In genomic region chr15:78780359-78780758, GRCm38 (mm10) we compare ENCODE assay signal across 25 mouse cellular contexts. TPM values are rescaled to one million over a fixed set of nuclear protein-coding genes. Genes with fewer than 3 reads are reported as not detected.
DNase-seq lines count a peak whose midpoint lies in the region; ATAC-seq and TF ChIP-seq lines count a peak whose summit lies in the region.
"Had no signal": no experiment of that assay in that cellular context is flagged by ENCODE, and none has a peak within 500 bp of the region (broad histone marks: within the 10 kb centered on the region; RNA-seq: fewer than 3 reads in every experiment).

No protein-coding gene starts in this region.

- H3K27ac ChIP-seq in forebrain, embryonic 10.5 days: 0 out of 2 replicates have a peak overlapping the region, but pooled peaks have one; percentile 41
- no peak overlapping the region for H3K27ac ChIP-seq in forebrain, embryonic 14.5 days (ENCODE audit: low read depth, low read length)
- peak overlapping the region; percentile 48 for H3K27ac ChIP-seq in heart, adult 2 months
- no peak overlapping the region for H3K27ac ChIP-seq in heart, embryonic 10.5 days
- H3K27ac ChIP-seq: embryonic facial prominence, embryonic 12.5 days; embryonic facial prominence, embryonic 15.5 days; forebrain, embryonic 12.5 days; heart, embryonic 15.5 days; hindbrain, embryonic 12.5 days; hindbrain, embryonic 15.5 days; intestine, embryonic 15.5 days had no signal

- TF ChIP-seq POLR2A in heart, adult 2 months (IDR thresholded peaks at IDR 0.05; ENCODE audit: insufficient read depth, low read depth, low read length): no peak

- TF ChIP-seq EP300 in heart, adult 2 months (IDR thresholded peaks at IDR 0.05; ENCODE audit: insufficient read depth, low read depth, low read length): no peak

- no peak overlapping the region for H3K4me2 ChIP-seq in forebrain, embryonic 14.5 days (ENCODE audit: low read length)
- H3K4me2 ChIP-seq: embryonic facial prominence, embryonic 12.5 days; embryonic facial prominence, embryonic 15.5 days; forebrain, embryonic 12.5 days; heart, embryonic 12.5 days; heart, embryonic 15.5 days; hindbrain, embryonic 12.5 days; hindbrain, embryonic 15.5 days; intestine, embryonic 15.5 days had no signal

- intact Hi-C loops in heart, adult 2 months (cut with DNase I): no loop called here

- peaks cover 36% of the 10 kb centered on the region for H3K4me1 ChIP-seq in forebrain, embryonic 10.5 days
- no peaks in the 10 kb centered on the region for H3K4me1 ChIP-seq in forebrain, embryonic 14.5 days (ENCODE audit: control insufficient read depth, insufficient read depth, low read length)
- H3K4me1 ChIP-seq in heart, adult 2 months (ENCODE audit: control insufficient read depth, insufficient read depth, low read length): peaks cover 20% of the 10 kb centered on the region
- peaks cover 20% of the 10 kb centered on the region for H3K4me1 ChIP-seq in heart, embryonic 10.5 days
- H3K4me1 ChIP-seq: embryonic facial prominence, embryonic 15.5 days had no signal

- peaks cover 4% of the 10 kb centered on the region; the same call in 1 of the 2 replicates for H3K9me3 ChIP-seq in forebrain, embryonic 10.5 days
- no peaks in the 10 kb centered on the region for H3K9me3 ChIP-seq in forebrain, embryonic 14.5 days (replicated peaks; ENCODE audit: control insufficient read depth, low read length)
- H3K9me3 ChIP-seq in heart, embryonic 10.5 days: no peaks in the 10 kb centered on the region
- H3K9me3 ChIP-seq: embryonic facial prominence, embryonic 12.5 days; embryonic facial prominence, embryonic 15.5 days; forebrain, embryonic 12.5 days; heart, embryonic 12.5 days; heart, embryonic 15.5 days; hindbrain, embryonic 12.5 days; hindbrain, embryonic 15.5 days; intestine, embryonic 15.5 days had no signal

- no peak overlapping the region for H3K4me3 ChIP-seq in forebrain, embryonic 10.5 days
- no peak overlapping the region for H3K4me3 ChIP-seq in forebrain, embryonic 14.5 days (ENCODE audit: low read depth, low read length)
- H3K4me3 ChIP-seq in heart, adult 2 months: no peak overlapping the region
- H3K4me3 ChIP-seq in heart, embryonic 10.5 days: no peak overlapping the region
- H3K4me3 ChIP-seq: embryonic facial prominence, embryonic 12.5 days; embryonic facial prominence, embryonic 15.5 days; forebrain, embryonic 12.5 days; heart, embryonic 12.5 days; heart, embryonic 15.5 days; hindbrain, embryonic 12.5 days; hindbrain, embryonic 15.5 days; intestine, embryonic 15.5 days had no signal

- H3K27me3 ChIP-seq in forebrain, embryonic 10.5 days (ENCODE audit: poor library complexity, severe bottlenecking): peaks cover 8% of the 10 kb centered on the region
- no peaks in the 10 kb centered on the region for H3K27me3 ChIP-seq in forebrain, embryonic 14.5 days (replicated peaks; ENCODE audit: control insufficient read depth, insufficient read depth, low read length)
- H3K27me3 ChIP-seq in heart, adult 2 months (ENCODE audit: control insufficient read depth, insufficient read depth, low read length): no peaks in the 10 kb centered on the region
- peaks cover 15% of the 10 kb centered on the region; the same call in 1 of the 2 replicates for H3K27me3 ChIP-seq in heart, embryonic 10.5 days (ENCODE audit: insufficient read depth, poor library complexity, severe bottlenecking)
- H3K27me3 ChIP-seq: embryonic facial prominence, embryonic 12.5 days; embryonic facial prominence, embryonic 15.5 days; heart, embryonic 15.5 days; hindbrain, embryonic 12.5 days; hindbrain, embryonic 15.5 days; intestine, embryonic 15.5 days had no signal

- TF ChIP-seq CTCF in heart, adult 2 months (IDR thresholded peaks at IDR 0.05): no peak

- no peaks in the 10 kb centered on the region for H3K79me2 ChIP-seq in heart, adult 2 months (replicated peaks; ENCODE audit: control insufficient read depth, insufficient read depth, low read length)

- DNase-seq in forebrain, embryonic 10.5 days (ENCODE audit: extremely low spot score, low spot score): no peak
- DNase-seq in forebrain, embryonic 14.5 days (ENCODE audit: low spot score): no peak
- DNase-seq in heart, adult 2 months: no peak
- no peak for DNase-seq in heart, embryonic 10.5 days (ENCODE audit: low spot score)
- DNase-seq in kidney, postnatal 10 days: peak; percentile 36
- DNase-seq in kidney, adult 8-10 months: no peak
- DNase-seq in urinary bladder, postnatal 14 days (ENCODE audit: low spot score): no peak
- DNase-seq: adrenal gland, adult 8-10 months; adrenal gland, postnatal 25 days; cerebellum, adult 18-20 months; cerebellum, adult 9-10 months; cerebellum, postnatal 14 days; gastrocnemius, postnatal 14 days; heart, postnatal 14 days; heart, postnatal 4 days had no signal

- WGBS in forebrain, embryonic 10.5 days: 92% methylated on average over 14 of the region's 14 CpGs
- WGBS in forebrain, embryonic 14.5 days: 92% methylated on average over 14 of the region's 14 CpGs
- WGBS in heart, adult 2 months: 92% methylated on average over 14 of the region's 14 CpGs
- 86% methylated on average over 14 of the region's 14 CpGs for WGBS in heart, embryonic 10.5 days

- H3K36me3 ChIP-seq in forebrain, embryonic 10.5 days (replicated peaks): peaks cover 9% of the 10 kb centered on the region
- H3K36me3 ChIP-seq in forebrain, embryonic 14.5 days (ENCODE audit: control insufficient read depth, insufficient read depth, low read length): no peaks in the 10 kb centered on the region
- peaks cover 3% of the 10 kb centered on the region; the same call in 1 of the 2 replicates for H3K36me3 ChIP-seq in heart, adult 2 months (ENCODE audit: control insufficient read depth, insufficient read depth, low read length)
- peaks cover 13% of the 10 kb centered on the region for H3K36me3 ChIP-seq in heart, embryonic 10.5 days
- H3K36me3 ChIP-seq: embryonic facial prominence, embryonic 12.5 days; embryonic facial prominence, embryonic 15.5 days; forebrain, embryonic 12.5 days; hindbrain, embryonic 12.5 days; hindbrain, embryonic 15.5 days had no signal

- no peak overlapping the region for H3K9ac ChIP-seq in forebrain, embryonic 14.5 days (ENCODE audit: low read length)
- no peak overlapping the region for H3K9ac ChIP-seq in heart, adult 2 months (ENCODE audit: low read depth, low read length)
- H3K9ac ChIP-seq: embryonic facial prominence, embryonic 12.5 days; embryonic facial prominence, embryonic 15.5 days; forebrain, embryonic 12.5 days; heart, embryonic 12.5 days; heart, embryonic 15.5 days; hindbrain, embryonic 12.5 days; hindbrain, embryonic 15.5 days; intestine, embryonic 15.5 days had no signal

- ATAC-seq in forebrain, embryonic 14.5 days: no peak
- ATAC-seq: activated CD4-positive, CD25-positive, alpha-beta regulatory T cell, adult 4 months; forebrain, embryonic 16.5 days; intestine, embryonic 15.5 days had no signal

RNA-seq across cellular contexts. Expression of gene Mfng, which starts 7.1 kb away (rescaled TPM):
- 71.1 and 83.6 TPM in 2 replicates for polyA plus RNA-seq in forebrain, embryonic 10.5 days (2016; fragmentation: Nextera tagmentation; extraction: Ambion mirVana)
- polyA plus RNA-seq in forebrain, embryonic 14.5 days (2014; fragmentation: Nextera tagmentation; extraction: Ambion mirVana): 48.2 and 51.5 TPM in 2 replicates
- total RNA-seq in heart, adult 2 months (2021): 10 to 100 TPM; 11.1 to 11.6 TPM
- polyA plus RNA-seq in heart, adult 2 months (2012; rRNA removed): 15.0 and 19.1 TPM in 2 replicates
- polyA plus RNA-seq in heart, embryonic 10.5 days (2016; fragmentation: Nextera tagmentation; extraction: Ambion mirVana): 5.5 and 10.3 TPM in 2 replicates

RNA-seq across cellular contexts. Expression of gene Card10, which starts 22.5 kb away (rescaled TPM):
- polyA plus RNA-seq in forebrain, embryonic 10.5 days (2016; fragmentation: Nextera tagmentation; extraction: Ambion mirVana): 2.4 and 2.6 TPM in 2 replicates
- 1.1 and 1.4 TPM in 2 replicates for polyA plus RNA-seq in forebrain, embryonic 14.5 days (2014; fragmentation: Nextera tagmentation; extraction: Ambion mirVana)
- 10 to 100 TPM; 15.0 to 17.0 TPM for total RNA-seq in heart, adult 2 months (2021)
- 22.3 and 28.5 TPM in 2 replicates for polyA plus RNA-seq in heart, adult 2 months (2012; rRNA removed)
- polyA plus RNA-seq in heart, embryonic 10.5 days (2016; fragmentation: Nextera tagmentation; extraction: Ambion mirVana): 3.5 and 4.0 TPM in 2 replicates
- polyA plus RNA-seq: activated CD4-positive, CD25-positive, alpha-beta regulatory T cell, adult 4 months had no signal

Comparison
In these comparisons a context has a peak if more than half of its experiments do, and no peak if none do; other contexts are left out.
1. H3K27ac ChIP-seq: peak in forebrain, embryonic 10.5 days (single experiment) and heart, adult 2 months (single experiment); none in forebrain, embryonic 14.5 days (single experiment) and heart, embryonic 10.5 days (single experiment).